9 mouse cellular contexts compared by ENCODE assay signal in the genomic region with DNA sequence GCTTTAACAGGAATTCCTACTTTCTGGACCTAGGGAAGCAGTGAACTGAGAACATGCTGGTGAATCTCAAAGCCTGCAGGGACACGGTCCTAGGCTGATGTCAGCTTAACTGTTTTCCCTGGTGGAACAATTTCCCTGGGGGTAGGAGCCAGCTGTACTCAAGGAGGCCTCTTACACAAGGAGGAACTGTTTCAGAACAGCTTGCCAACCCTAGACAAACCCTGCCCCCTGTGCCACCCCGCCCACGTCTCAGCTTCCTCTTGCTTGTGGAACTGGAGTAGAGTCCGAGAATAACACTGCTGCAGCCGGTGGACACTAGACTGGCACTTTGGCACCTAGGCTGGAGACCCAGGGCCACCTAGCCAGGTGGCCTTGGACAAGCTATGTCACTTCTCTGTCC.
DNase-seq lines count a peak whose midpoint lies in the region; ATAC-seq lines count a peak whose summit lies in the region.
"Had no signal": no experiment of that assay in that cellular context is flagged by ENCODE, and none has a peak within 500 bp of the region (broad histone marks: within the 10 kb centered on the region; RNA-seq: fewer than 3 reads in every experiment).

No protein-coding gene starts in this region.

- no peaks in the 10 kb centered on the region for H3K27me3 ChIP-seq in neural tube, embryonic 15.5 days (replicated peaks)
- H3K27me3 ChIP-seq in forebrain, embryonic 13.5 days = no peaks in the 10 kb centered on the region
- H3K27me3 ChIP-seq in forebrain, embryonic 14.5 days (replicated peaks; ENCODE audit: control insufficient read depth, insufficient read depth, low read length) = no peaks in the 10 kb centered on the region
- H3K27me3 ChIP-seq: neural tube, embryonic 13.5 days had no signal

- H3K36me3 ChIP-seq in neural tube, embryonic 15.5 days = no peaks in the 10 kb centered on the region
- H3K36me3 ChIP-seq in forebrain, embryonic 13.5 days (ENCODE audit: poor library complexity, severe bottlenecking) = no peaks in the 10 kb centered on the region
- H3K36me3 ChIP-seq in forebrain, embryonic 14.5 days (ENCODE audit: control insufficient read depth, insufficient read depth, low read length) = no peaks in the 10 kb centered on the region
- H3K36me3 ChIP-seq: neural tube, embryonic 13.5 days had no signal

- no peak overlapping the region for H3K4me3 ChIP-seq in neural tube, embryonic 15.5 days (replicated peaks)
- no peak overlapping the region for H3K4me3 ChIP-seq in forebrain, embryonic 13.5 days
- H3K4me3 ChIP-seq in forebrain, embryonic 14.5 days (ENCODE audit: low read depth, low read length) = no peak overlapping the region
- H3K4me3 ChIP-seq: neural tube, embryonic 13.5 days had no signal

- H3K9ac ChIP-seq in neural tube, embryonic 15.5 days (replicated peaks) = no peak overlapping the region
- no peak overlapping the region for H3K9ac ChIP-seq in forebrain, embryonic 13.5 days
- H3K9ac ChIP-seq in forebrain, embryonic 14.5 days (ENCODE audit: low read length) = no peak overlapping the region
- H3K9ac ChIP-seq: neural tube, embryonic 13.5 days had no signal

- H3K4me2 ChIP-seq in neural tube, embryonic 15.5 days = no peak overlapping the region
- no peak overlapping the region for H3K4me2 ChIP-seq in forebrain, embryonic 13.5 days
- H3K4me2 ChIP-seq in forebrain, embryonic 14.5 days (ENCODE audit: low read length) = no peak overlapping the region
- H3K4me2 ChIP-seq: neural tube, embryonic 13.5 days had no signal

- H3K9me3 ChIP-seq in neural tube, embryonic 15.5 days (replicated peaks) = no peaks in the 10 kb centered on the region
- no peaks in the 10 kb centered on the region for H3K9me3 ChIP-seq in forebrain, embryonic 13.5 days (replicated peaks)
- H3K9me3 ChIP-seq in forebrain, embryonic 14.5 days (replicated peaks; ENCODE audit: control insufficient read depth, low read length) = no peaks in the 10 kb centered on the region
- H3K9me3 ChIP-seq: neural tube, embryonic 13.5 days had no signal

- WGBS in neural tube, embryonic 15.5 days = 78% methylated on average over 5 of the region's 5 CpGs
- WGBS in forebrain, embryonic 13.5 days = 81% methylated on average over 5 of the region's 5 CpGs
- 87% methylated on average over 5 of the region's 5 CpGs for WGBS in forebrain, embryonic 14.5 days

- no peak for ATAC-seq in neural tube, embryonic 15.5 days (ENCODE audit: low FRiP score)
- no peak for ATAC-seq in forebrain, embryonic 13.5 days
- ATAC-seq in forebrain, embryonic 14.5 days = no peak

- H3K27ac ChIP-seq in neural tube, embryonic 15.5 days (replicated peaks) = no peak overlapping the region
- H3K27ac ChIP-seq in forebrain, embryonic 13.5 days = no peak overlapping the region
- H3K27ac ChIP-seq in forebrain, embryonic 14.5 days (ENCODE audit: low read depth, low read length) = no peak overlapping the region
- H3K27ac ChIP-seq: neural tube, embryonic 13.5 days had no signal

- DNase-seq in gastrocnemius, adult 18-20 months (ENCODE audit: low spot score) = peak; percentile 59
- DNase-seq in gastrocnemius, postnatal 10 days = no peak
- DNase-seq in T-cell, adult 2 months (ENCODE audit: low spot score) = peak; percentile 12
- DNase-seq in heart, adult 8-10 months (ENCODE audit: low spot score) = peak; percentile 38
- peak; percentile 87 for DNase-seq in lung, postnatal 36 days
- no peak for DNase-seq in forebrain, embryonic 14.5 days (ENCODE audit: low spot score)

- no peaks in the 10 kb centered on the region for H3K4me1 ChIP-seq in neural tube, embryonic 15.5 days
- no peaks in the 10 kb centered on the region for H3K4me1 ChIP-seq in forebrain, embryonic 13.5 days
- H3K4me1 ChIP-seq in forebrain, embryonic 14.5 days (ENCODE audit: control insufficient read depth, insufficient read depth, low read length) = no peaks in the 10 kb centered on the region
- H3K4me1 ChIP-seq: neural tube, embryonic 13.5 days had no signal

Comparison
In these comparisons a context has a peak if more than half of its experiments do, and no peak if none do; other contexts are left out.
1. DNase-seq: peak in gastrocnemius, adult 18-20 months (single experiment), T-cell, adult 2 months (single experiment), heart, adult 8-10 months (single experiment) and lung, postnatal 36 days (single experiment); none in gastrocnemius, postnatal 10 days (single experiment) and forebrain, embryonic 14.5 days (single experiment).